Mouse (Mus musculus): ENCODE results near the gene Rab5a.
"Not testable (repeated sequence)": the region's sequence is repeated elsewhere in the genome, so short reads cannot be mapped to it uniquely, and the experiment has no call there.

The Rab5a gene

DNA sequence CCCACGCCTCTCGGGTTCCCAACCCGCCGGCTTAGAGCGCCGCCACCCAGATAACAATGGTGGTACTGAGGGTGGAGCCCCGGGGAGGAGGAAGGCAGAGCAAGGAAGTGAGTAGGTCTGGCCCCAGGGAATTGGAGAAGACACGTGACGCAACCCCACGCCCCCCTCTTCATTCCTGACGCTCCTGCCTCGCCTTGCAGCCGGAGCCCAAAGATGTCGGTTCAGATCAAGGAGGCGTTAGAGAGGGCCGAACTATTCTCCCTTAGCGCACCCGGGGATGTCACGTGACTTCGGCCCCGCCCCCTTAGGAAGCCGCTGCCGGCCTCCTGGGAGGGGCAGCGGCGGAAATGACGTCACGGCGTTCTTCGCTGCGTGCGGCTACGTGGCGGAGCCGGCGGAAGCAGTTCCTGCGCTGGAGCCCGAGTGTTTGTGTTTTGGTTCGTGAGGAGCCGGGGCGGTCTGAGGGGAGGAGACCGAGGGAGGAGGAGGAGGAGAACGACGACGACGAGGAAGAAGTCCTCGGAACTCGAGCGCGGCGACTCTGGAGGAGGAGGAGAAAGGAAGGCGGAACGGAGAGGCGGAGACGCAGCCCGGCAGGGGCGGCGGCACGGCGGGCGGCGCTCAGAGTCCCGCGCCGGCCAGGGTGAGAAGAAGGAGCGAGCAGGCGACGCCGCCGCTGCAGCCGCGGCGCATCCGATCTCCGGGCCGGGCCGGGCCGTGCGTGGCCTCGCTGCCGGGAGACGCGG is at the start of gene Rab5a:
Gene Rab5a, plus strand, starts transcription at position 377 of the 746 bp plus-strand sequence.
- peak; percentile 75 for DNase-seq (ENCODE audit: extremely low read depth, low read depth, low spot score)

DNA sequence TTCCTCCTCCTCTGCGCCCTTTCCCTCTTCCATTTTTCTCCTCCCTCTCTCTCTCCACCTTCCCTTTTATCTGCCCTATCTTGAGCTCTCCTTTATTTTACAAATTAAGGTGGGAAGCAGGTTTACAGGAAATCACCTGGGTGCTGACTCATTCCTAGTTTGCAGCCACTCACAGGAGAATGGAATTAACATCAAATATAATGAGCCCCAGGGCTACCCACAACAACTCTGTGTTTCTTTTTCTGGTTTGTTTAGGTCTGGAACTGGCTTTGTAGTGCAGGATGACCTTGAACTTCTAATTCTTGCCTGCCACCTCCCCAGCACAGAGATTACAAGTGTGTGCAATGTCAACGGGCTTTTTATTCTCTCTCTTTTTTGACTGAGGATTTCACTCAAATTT is 22.9 kb upstream of the Rab5a start:
- DNase-seq (ENCODE audit: extremely low read depth, low read depth, low spot score), result no peak

DNA sequence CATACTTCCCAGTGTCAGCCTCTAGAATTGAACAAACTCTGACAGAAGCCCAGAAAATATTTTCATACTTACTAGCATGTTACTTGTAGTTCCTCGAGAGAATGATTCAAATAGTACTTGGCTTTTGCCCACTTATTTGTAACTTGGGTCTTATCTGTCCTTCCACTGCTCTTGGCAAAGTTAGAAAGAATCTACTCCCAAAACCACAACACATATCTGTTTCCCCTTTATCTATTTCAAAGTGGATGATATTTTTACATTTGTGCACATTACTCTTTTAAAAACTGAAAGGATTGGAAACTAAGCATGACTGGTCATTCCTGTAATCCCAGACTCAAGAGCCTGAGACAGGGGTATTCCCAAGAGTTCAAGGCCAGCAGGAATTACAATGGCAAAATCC is 22.3 kb upstream of the Rab5a start:
- no peak for DNase-seq (ENCODE audit: extremely low read depth, low read depth, low spot score)

DNA sequence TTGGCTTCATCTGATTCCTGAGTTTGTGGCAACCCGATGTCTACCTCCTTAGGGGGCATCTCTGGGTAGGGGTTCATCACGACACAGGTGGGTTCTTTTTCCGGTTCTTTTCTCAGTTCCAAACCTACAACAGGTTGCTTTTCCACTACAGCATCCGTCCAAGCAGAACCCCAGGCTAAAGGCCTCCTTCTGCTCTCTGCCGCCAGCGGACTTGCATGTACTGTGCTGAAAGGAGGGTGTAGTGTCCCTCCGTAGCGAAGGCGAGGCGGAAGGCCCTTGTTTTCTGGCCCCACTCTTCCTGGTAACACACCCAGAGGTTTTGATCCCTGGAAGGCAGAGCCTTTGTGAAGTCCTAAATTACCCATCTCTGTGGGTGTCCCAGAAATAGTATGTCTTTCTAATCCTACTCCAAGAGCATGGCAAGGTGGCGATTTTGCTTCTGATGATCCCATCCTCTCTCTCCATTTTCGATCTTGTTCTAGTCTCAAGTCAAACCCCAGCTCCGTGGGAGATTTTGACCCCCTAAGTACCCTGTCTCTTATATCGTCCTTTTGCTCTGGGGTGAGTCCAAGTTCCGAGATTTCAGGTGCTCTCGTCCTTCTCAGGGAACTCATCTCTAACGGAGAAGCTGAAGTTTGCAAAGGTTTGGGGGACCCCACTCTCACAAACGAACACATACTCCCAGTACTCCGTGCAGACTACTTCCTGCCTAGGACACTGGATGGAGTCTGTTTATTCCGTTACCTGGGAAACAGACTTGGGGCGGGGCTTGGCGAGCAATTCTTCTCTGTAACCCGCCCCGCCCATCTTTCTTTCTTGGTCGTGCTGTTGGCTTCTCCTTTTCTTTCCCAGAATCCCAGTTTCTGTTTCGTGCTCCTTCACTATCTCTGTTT is 16.2 kb upstream of the Rab5a start, which contains the start of gene Efhb:
Gene Efhb, minus strand, starts transcription at position 719 of the 893 bp plus-strand sequence.
- DNase-seq (ENCODE audit: extremely low read depth, low read depth, low spot score), result no peak

DNA sequence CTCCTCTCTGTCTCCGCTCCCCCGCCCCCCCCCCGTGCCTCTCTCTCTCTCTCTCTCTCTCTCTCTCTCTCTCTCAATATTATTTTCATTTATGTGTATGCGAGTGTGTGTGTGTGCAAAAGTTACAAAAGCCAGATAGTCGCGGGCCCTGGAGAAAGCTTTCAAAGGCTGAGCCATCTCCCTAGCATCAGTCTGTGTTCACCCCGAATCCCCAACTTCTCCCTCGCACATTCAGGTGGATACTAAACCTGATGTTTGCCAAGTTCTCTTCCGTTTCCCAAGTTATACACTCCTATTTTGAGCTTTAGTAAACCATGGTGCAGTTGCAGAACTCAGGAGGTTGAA is 15.6 kb upstream of the Rab5a start:
- no peak for DNase-seq (ENCODE audit: extremely low read depth, low read depth, low spot score)

DNA sequence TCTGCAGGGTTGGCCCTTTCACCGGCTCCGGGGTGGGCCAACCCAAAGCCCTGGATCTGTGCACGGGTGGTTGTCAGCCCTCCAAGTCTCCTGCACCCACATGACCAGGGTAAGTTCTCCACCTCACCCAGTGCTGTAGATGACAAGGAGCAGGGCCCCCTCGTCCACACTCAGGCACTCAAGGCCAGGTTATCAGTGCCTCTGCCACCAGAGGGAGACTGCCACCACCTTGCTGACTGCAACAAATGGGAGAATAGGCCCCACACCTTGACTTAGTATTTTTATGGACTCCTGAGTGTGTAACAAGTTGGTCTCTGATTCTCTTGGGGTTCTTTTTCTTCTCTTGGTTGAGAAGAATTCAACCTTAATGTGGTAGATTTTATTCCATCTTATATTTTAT is 13.5 kb upstream of the Rab5a start:
- no peak for DNase-seq (ENCODE audit: extremely low read depth, low read depth, low spot score)

DNA sequence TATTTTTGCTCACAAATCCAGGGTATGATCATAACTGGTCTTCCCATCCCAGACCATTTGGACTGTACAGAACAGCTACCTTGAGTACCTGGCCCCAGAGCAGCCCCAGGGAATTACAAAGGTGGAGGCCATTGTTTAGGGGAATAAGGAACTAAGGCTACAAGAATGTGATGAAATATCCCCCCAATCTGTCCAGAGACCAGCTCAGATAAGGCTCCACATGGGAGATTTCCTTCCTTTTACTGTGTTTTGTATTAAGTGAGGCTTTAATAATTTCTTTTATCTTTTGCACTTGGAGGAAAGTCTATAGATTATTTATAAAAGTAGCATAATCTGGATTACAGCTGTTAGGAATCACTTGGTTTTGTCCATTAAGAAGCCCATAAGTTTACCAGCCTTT is 10.3 kb upstream of the Rab5a start:
- DNase-seq (ENCODE audit: extremely low read depth, low read depth, low spot score), result no peak

DNA sequence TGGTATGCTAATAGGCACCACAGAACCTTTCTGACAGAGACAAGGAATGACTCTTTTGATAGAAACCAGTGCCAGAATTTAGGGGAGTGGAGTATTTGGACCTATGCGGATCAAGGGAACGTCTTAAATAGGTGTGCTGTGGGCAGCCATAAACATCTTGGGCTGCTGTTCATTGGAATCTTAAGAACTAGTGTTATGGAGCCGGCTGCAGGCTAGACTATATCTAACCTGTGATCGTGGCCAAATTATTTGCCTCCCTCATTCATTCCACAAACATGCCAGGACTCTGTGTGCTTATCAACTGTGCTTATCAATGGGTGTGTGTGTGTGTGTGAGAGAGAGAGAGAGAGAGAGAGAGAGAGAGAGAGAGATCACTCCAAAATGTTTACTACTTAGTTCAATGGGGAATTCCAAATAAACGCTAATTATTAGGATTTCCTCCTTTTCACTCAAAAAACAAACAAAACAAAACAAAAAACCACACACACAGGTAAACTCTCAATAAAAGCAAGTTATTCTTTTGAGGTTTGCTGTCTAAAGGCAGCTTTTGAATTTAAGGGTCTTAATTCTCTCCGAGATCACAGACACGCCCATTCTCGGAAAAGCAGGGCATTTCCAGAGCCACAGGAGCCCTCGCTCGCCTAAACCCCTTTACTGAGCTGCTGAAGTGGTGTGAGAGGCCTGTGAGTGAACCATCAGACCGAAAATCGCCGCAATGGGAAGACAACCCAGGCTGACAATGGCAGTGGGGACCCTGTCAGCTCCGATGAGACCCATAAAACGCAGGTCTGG is 772 bp upstream of the Rab5a start:
- no peak for DNase-seq (ENCODE audit: extremely low read depth, low read depth, low spot score)

DNA sequence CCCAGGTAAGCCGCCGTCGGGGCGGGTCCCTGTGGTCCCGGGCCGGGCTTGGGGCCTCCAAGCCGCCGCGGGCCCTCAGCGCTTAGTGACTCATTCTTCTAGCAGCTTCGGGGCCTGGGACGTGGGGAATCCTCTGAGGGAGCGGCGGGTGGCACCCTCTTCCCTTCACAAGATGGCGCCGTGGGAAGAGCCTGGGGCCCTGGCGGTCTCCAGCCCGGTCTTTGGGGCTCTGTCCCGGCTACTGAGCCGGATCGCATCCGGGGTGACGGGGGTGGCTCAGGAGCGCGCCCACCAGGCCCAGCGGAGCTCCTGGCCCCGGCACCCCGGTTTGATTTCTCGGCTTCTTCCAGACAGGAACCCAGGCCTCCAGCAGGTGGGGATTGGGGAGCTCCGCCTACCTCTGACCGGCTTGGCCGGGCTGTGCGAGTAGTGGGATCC is 589 bp downstream of the Rab5a start:
- no peak for DNase-seq (ENCODE audit: extremely low read depth, low read depth, low spot score)

DNA sequence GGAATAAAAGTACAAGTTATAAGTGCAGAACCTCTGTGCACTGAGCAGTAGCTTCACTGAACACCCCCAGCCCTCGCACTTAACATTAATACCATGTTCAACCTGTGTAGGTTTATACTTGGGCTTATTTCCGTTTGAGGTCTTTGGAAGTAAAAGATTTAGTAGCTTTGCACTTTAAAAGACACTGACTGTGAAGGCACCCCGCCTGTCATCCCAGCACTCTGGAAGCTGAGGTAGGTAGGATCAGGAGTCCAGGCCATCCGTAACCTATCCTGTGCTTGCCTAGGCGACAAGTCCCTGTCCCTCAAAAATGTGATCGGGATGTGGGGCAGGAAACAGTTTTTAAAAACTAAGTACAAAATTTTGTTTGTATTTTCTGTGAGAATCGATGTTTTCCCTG is 1.4 kb downstream of the Rab5a start:
- DNase-seq (ENCODE audit: extremely low read depth, low read depth, low spot score), result no peak

DNA sequence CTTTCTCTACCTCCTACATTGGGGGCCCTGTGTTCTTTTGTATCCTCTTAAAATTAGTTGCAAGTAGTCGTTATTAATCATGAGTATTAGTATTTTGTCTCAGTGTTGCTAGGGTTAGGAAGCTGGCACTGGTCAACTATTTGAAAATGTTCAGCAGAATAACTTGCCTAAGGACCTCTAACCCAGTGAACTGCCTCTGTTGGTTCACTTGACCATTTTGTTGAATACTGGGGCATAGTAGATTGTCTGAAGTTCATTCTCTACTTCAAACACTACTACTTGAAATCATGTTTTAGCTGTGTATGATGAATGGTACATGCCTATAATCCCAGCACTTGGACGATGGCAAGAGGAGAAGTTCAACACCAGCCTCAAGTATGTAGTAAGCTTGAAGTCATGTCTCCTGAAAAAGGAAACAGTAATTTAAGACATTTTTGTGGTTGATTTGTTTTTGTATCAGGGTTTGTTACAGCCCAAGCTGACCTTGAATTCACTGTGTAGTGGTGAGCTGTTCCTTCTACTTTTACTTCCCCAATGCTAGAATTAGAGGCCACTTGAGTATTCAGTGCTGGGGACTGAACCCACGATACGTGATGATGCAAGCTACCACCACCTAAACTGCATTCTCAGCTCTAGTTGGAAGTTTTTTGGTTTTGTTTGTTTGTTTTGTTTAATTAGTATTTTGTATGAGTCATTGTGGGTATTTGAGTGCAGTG is 9.4 kb downstream of the Rab5a start:
- no peak for DNase-seq (ENCODE audit: extremely low read depth, low read depth, low spot score)

DNA sequence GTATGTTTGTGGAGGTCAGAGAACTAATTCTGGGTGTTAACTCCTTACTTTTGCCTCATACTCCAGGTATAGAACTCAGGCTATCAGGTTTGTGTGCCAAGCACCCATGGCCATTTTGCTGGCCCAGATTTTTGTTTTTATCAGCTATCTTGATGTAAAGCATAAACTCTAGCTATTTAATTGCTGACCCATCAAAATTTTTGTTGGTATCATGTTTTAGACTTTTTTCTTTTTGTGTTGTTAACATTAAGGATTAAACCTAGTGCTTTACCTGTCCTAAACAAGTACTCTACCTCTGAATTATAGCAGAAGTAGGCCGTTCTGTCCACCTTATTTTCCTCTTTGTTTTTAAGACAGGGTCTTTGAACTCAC is 10.0 kb downstream of the Rab5a start:
- DNase-seq (ENCODE audit: extremely low read depth, low read depth, low spot score), result no peak

DNA sequence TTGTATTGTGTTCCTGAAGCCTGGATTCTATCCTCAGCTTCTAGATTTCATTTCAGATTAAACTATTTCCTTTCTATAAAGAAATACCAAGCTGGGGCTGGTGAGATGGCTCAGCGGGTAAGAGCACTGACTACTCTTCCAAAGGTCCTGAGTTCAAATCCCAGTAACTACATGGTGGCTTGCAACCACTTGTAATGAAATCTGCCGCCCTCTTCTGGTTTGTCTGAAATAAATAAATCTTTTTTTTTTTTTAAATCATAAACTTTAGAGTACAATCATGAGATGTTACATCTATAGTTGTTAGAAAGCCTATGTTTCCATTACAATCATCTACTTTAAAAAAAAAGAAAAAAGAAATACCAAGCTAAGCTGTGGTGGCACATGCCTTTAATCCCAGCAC is 23.9 kb downstream of the Rab5a start:
- DNase-seq (ENCODE audit: extremely low read depth, low read depth, low spot score), result no peak

DNA sequence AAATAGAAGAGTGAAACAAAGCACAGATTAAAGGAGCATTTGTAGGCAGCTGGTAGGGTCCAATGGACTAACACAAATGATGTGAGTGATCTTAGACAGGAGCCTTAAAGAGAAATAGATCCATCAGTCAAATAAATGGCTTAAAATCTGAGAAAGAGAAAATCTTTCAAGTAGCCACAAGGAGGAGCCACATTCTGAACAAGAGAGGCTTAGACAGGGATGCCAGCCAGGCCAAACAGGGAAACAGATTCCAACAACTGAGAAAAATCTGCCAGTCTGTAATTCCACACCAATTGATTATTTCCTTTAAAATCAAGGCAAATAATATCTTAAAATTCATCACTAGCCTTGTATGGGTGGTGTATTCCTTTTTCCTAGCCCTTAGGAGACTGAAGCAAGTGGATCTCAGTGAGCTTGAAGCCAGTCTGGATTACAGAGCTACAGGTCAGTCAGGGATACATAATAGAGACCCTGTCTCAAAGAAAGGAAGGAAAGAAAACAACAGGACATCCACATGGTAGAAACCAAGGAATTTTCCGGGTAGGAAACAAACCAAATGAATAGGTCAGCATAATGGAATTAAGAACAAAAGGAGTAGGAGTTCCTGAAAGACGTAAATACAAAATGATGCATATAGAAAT is 33.4 kb downstream of the Rab5a start:
- no peak for DNase-seq (ENCODE audit: extremely low read depth, low read depth, low spot score)

DNA sequence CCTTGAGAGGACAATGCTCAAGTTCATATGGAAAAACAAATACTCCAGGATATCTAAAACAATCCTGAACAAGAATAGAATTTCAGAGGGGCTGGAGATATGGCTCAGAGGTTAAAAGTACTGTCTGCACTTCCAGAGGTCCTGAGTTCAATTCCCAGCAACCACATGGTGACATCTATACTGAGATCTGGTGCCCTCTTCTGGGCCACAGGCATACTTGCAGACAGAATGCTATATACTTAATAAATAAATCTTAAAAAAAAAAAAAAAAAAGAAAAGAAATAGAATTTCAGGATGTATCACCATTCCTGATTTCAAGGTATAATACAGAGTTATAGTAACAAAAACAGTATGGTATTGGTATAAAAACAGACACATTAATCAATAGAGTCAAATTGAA is 40.3 kb downstream of the Rab5a start:
- DNase-seq (ENCODE audit: extremely low read depth, low read depth, low spot score), result no peak

DNA sequence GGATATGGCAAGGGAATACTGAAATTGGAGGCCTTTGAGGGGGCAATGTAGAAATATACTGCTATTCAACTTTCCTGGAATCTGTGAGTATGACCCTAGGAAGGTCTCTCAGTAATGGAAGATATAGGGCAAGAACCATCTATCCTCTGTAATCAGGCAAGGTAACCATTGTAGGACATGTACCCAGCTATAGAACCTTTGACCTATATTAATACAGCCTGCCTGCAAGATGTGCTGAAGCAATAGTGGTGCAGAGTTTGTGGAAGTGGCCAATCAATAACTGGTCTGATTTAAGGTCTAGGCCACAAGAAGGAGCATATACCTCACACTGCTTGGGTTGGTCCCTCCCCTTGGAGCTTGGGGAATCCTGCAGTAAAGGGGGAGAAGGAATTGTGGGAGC is 41.5 kb downstream of the Rab5a start:
- DNase-seq (ENCODE audit: extremely low read depth, low read depth, low spot score), result no peak

DNA sequence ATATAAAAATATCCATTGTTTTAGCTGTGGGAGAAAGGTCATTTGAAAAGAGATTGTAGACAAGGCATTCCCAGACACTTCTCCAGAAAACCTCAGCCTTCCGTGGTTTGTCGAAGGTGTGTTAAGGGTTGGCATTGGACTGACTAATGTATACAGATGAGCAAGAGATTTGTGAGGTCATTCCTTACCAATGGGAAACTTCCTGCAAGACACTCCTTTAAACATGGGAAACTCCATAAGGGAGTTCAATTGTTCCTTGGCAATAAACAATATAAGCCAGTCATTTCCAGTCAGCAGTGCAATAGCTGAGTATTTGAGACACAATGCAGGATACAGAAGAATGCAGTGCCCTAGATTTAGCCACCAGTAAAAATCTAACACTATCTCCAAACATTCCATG is 49.0 kb downstream of the Rab5a start:
- DNase-seq (ENCODE audit: extremely low read depth, low read depth, low spot score), result no peak

DNA sequence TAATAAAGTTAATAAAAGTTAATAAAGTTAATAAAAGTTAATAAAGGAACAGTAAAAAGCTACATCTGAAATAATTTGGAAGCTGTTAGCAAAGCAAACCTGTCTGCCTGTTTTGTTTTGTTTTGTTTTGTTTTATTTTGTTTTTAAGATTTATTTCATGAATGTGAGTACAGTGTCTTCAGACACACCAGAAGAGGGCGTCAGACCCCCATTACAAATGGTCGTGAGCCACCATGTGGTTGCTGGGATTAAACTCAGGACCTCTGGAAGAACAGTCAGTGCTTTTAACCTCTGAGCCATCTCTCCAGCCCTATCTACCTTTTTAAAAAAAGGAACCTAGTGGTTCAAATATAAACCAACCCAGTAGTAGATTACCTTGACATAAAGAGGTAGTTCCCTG is 52.1 kb downstream of the Rab5a start:
- DNase-seq (ENCODE audit: extremely low read depth, low read depth, low spot score), result no peak

DNA sequence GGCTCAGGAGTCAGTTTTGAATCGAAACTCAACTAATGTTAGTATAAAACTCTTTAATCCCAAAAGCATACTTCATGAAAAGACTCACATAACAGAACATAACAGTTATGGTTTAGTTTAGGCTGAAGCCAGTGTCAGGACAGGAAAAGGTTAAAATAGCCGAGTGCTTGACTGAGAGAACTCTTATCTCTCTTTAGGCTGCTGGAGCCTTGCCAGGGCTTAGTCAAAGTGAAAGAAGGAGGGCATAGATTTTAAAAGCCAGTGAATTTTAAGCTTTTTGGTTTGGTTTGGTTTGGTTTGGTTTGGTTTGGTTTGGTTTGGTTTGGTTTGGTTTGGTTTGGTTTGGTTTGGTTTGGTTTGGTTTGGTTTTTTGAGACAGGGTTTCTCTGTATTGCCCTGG is 53.4 kb downstream of the Rab5a start:
- no peak for DNase-seq (ENCODE audit: extremely low read depth, low read depth, low spot score)

DNA sequence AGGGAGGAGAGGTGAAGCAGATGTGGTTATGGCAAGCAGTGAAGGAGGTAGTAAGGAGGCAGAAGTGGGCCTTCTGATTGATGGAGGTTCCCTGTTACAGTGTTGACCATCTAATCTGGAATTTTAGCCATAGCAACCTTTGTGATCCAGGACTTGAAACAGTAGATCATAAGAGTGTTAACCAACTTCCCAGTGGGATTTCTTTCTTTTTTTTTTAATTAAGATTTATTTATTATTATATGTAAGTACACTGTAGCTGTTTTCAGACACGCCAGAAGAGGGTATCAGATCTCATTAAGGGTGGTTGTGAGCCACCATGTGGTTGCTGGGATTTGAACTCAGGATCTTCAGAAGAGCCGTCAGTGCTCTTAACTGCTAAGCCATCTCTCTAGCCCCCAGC is 60.3 kb downstream of the Rab5a start, which contains the start of gene Pp2d1:
Gene Pp2d1, minus strand, starts transcription at position 101 of the 400 bp plus-strand sequence.
- DNase-seq (ENCODE audit: extremely low read depth, low read depth, low spot score), result not testable (repeated sequence)

Measured in fat pad, adult 2 months (tissue).